Mouse (Mus musculus): Measurements from ENCODE around the gene Olfml1. TPM values are rescaled to one million over a fixed set of nuclear protein-coding genes. Genes with fewer than 3 reads are reported as not detected.

Olfml1 gene
- 0.84 TPM for polyA plus RNA-seq (2014; fragmentation: Illumina TruSeq; extraction: RNeasy Lipid Tissue Mini Kit (QIAGEN cat#74804); ENCODE audit: low read depth, low replicate concordance)

GRCm38 (mm10) chr7:107567261-107567671 lies at the start of gene Olfml1:
Olfml1 (plus strand) TSS chr7:107567446.

GRCm38 (mm10) chr7:107594857-107595402 lies 27.7 kb downstream of the Olfml1 start, which contains the start of gene Ppfibp2:
Ppfibp2 (plus strand) TSS chr7:107595207.

GRCm38 (mm10) chr7:107625061-107625460 lies 57.8 kb downstream of the Olfml1 start, which contains the start of gene 5330417H12Rik:
5330417H12Rik (minus strand) TSS chr7:107625161.

Other genes starting within 250 kb of the Olfml1 start
- 3.6 TPM for gene Syt9, start 196.7 kb upstream of the Olfml1 start, polyA plus RNA-seq (2014; fragmentation: Illumina TruSeq; extraction: RNeasy Lipid Tissue Mini Kit (QIAGEN cat#74804); ENCODE audit: low read depth, low replicate concordance)
- gene Ppfibp2, start 27.8 kb downstream of the Olfml1 start, polyA plus RNA-seq (2014; fragmentation: Illumina TruSeq; extraction: RNeasy Lipid Tissue Mini Kit (QIAGEN cat#74804); ENCODE audit: low read depth, low replicate concordance): 6.6 TPM
- not detected for gene 5330417H12Rik, start 57.7 kb downstream of the Olfml1 start, polyA plus RNA-seq (2014; fragmentation: Illumina TruSeq; extraction: RNeasy Lipid Tissue Mini Kit (QIAGEN cat#74804); ENCODE audit: low read depth, low replicate concordance)
- gene Cyb5r2, start 190.6 kb downstream of the Olfml1 start, polyA plus RNA-seq (2014; fragmentation: Illumina TruSeq; extraction: RNeasy Lipid Tissue Mini Kit (QIAGEN cat#74804); ENCODE audit: low read depth, low replicate concordance): 12.4 TPM
- not detected for gene Ovch2, start 233.8 kb downstream of the Olfml1 start, polyA plus RNA-seq (2014; fragmentation: Illumina TruSeq; extraction: RNeasy Lipid Tissue Mini Kit (QIAGEN cat#74804); ENCODE audit: low read depth, low replicate concordance)
- gene Olfr467, start 244.8 kb downstream of the Olfml1 start, polyA plus RNA-seq (2014; fragmentation: Illumina TruSeq; extraction: RNeasy Lipid Tissue Mini Kit (QIAGEN cat#74804); ENCODE audit: low read depth, low replicate concordance): not detected

Data from testis, adult 10 weeks (tissue).